Mouse (Mus musculus) kidney, embryonic 16.5 days (tissue): ENCODE measurements at regions not wholly inside any gene's neighbourhood (a gene's known extent, or its start where the extent isn't known, plus 50 kb on each side); places are given as distances from the start of the nearest gene placed in this dataset.
"Not testable (repeated sequence)": the region's sequence is repeated elsewhere in the genome, so short reads cannot be mapped to it uniquely, and the experiment has no call there.

Experiments
- ATAC-seq: fragments of 200-750 bp; cut with Nextera tagmentation; 2 replicates; pipeline ENCODE4 v1.8.0; 2017; ENCODE audit warnings: moderate TSS enrichment; ENCODE audit not compliant: low FRiP score, low TSS enrichment
- H3K27ac ChIP-seq: fragments of 300-500 bp; sonication (generic); 2 replicates; pipeline ENCODE4 v1.5.1; 2014; ENCODE audit warnings: low read length
- H3K27me3 ChIP-seq: fragments of 300-500 bp; sonication (generic); 2 replicates; pipeline ENCODE4 v1.6.1; 2014; ENCODE audit warnings: low read length, control low read depth, mixed read lengths; ENCODE audit not compliant: insufficient read depth
- H3K36me3 ChIP-seq: fragments of 300-500 bp; sonication (generic); 2 replicates; pipeline ENCODE4 v1.6.1; 2014; ENCODE audit warnings: low read length, control low read depth, mixed read lengths; ENCODE audit not compliant: insufficient read depth
- H3K4me1 ChIP-seq: fragments of 300-500 bp; sonication (generic); 2 replicates; pipeline ENCODE4 v1.6.1; 2014; ENCODE audit warnings: low read length, control low read depth, mixed read lengths; ENCODE audit not compliant: insufficient read depth
- H3K4me2 ChIP-seq: fragments of 300-500 bp; sonication (generic); replicated peaks from 2 replicates; pipeline ENCODE4 v1.6.1; 2014; ENCODE audit warnings: low read depth, low read length
- H3K4me3 ChIP-seq: fragments of 300-500 bp; sonication (generic); 2 replicates; pipeline ENCODE4 v1.5.1; 2014; ENCODE audit warnings: mild to moderate bottlenecking, low read length
- H3K9ac ChIP-seq: fragments of 300-500 bp; sonication (generic); replicated peaks from 2 replicates; pipeline ENCODE4 v1.6.1; 2014; ENCODE audit warnings: low read length
- H3K9me3 ChIP-seq: fragments of 300-500 bp; sonication (generic); 2 replicates; pipeline ENCODE4 v1.6.1; 2016; ENCODE audit warnings: low read length, control low read depth
- WGBS: fragments of 180-500 bp; shearing (Covaris S2); extraction: QIAGEN DNeasy Blood & Tissue Kit; methylation state at CpG from one replicate; pipeline ENCODE4 v1.1.7; 2014; 5-methylcytosine and 5-hydroxymethylcytosine counted together

DNA sequence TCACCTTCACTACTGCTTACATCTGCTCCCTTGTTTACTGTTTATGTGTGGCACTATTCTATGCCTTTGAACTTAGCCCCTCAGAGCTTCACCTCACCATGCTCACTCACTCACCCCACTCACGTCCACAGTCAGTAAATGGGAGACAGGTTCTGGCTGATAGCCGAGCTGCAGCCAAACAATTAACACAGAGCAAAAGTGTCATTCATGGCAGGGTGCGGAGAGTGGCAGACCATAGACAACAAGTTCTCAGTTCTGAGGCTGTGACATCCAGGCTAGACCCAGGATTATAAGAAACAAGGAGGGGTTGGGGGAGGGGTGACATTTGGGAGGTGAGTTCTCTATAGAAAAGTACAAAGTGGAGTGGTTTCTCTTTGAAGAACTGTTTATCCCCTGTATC is 967.5 kb downstream of the Bcl11a start:
- 39% methylated on average over 3 of the region's 3 CpGs for WGBS
- Histone ChIP-seq H3K27ac (no peak overlapping the region), H3K36me3 (no peaks in the 10 kb centered on the region), H3K9me3 (no peaks in the 10 kb centered on the region), H3K4me1 (no peaks in the 10 kb centered on the region), H3K4me3 (no peak overlapping the region), H3K9ac (no peak overlapping the region), H3K27me3 (no peaks in the 10 kb centered on the region), H3K4me2 (no peak overlapping the region)
- ATAC-seq, result no peak

GRCm38 (mm10) chr11:25045977-25046376 is 968.1 kb downstream of the Bcl11a start:
- no peak overlapping the region for H3K27ac ChIP-seq
- ATAC-seq, result no peak
- H3K4me3 ChIP-seq, result no peak overlapping the region
- no peak overlapping the region for H3K9ac ChIP-seq
- no peak overlapping the region for H3K4me2 ChIP-seq
- H3K9me3 ChIP-seq, result no peaks in the 10 kb centered on the region
- H3K36me3 ChIP-seq, result no peaks in the 10 kb centered on the region
- H3K4me1 ChIP-seq, result no peaks in the 10 kb centered on the region
- 56% methylated on average over 7 of the region's 7 CpGs for whole genome bisulfite sequencing
- no peaks in the 10 kb centered on the region for H3K27me3 ChIP-seq

- Histone ChIP-seq H3K9me3 (no peaks in the 10 kb centered on the region), H3K27me3 (no peaks in the 10 kb centered on the region), H3K9ac (no peak overlapping the region), H3K4me1 (peaks cover 5% of the 10 kb centered on the region; the same call in 1 of the 2 replicates), H3K27ac (no peak overlapping the region), H3K4me2 (no peak overlapping the region), H3K36me3 (no peaks in the 10 kb centered on the region), H3K4me3 (no peak overlapping the region)
- WGBS, result 71% methylated on average over 2 of the region's 2 CpGs
- ATAC-seq, result no peak
Observed at GRCm38 (mm10) chr11:25055698-25056097, 977.8 kb downstream of the Bcl11a start.

DNA sequence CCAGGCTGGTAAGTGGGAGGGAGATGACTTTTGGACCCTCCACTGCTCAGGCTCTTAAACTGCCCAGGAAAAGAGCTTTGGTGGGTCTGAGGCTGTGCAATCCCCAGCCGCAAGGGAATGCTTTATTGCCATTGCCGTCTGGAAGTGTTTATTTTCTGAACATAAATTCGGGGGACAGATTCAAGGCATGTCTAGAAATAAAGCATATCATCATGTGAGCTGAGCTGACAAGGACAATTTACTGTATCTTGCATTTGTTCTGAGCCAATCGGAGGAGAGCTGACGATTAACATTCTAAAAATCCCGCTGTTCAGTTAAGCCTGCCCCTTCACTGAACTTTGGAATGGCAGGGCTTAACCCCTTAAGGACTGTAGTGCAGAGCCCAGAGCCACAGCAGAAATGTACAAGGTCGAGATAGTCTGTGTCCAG is 979.3 kb downstream of the Bcl11a start:
- H3K4me2 ChIP-seq, result peak overlapping the region; percentile 34
- no peak overlapping the region for H3K4me3 ChIP-seq
- H3K9ac ChIP-seq, result no peak overlapping the region
- no peaks in the 10 kb centered on the region for H3K36me3 ChIP-seq
- ATAC-seq, result peak; percentile 95
- H3K4me1 ChIP-seq, result peaks cover 5% of the 10 kb centered on the region; the same call in 1 of the 2 replicates
- no peaks in the 10 kb centered on the region for H3K9me3 ChIP-seq
- 4% methylated on average over 7 of the region's 7 CpGs for WGBS
- H3K27ac ChIP-seq, result peak overlapping the region; percentile 35; the same call in 1 of the 2 replicates
- no peaks in the 10 kb centered on the region for H3K27me3 ChIP-seq

GRCm38 (mm10) chr11:25057543-25057942 is 979.7 kb downstream of the Bcl11a start:
- peak; percentile 87 for ATAC-seq
- no peaks in the 10 kb centered on the region for H3K36me3 ChIP-seq
- peak overlapping the region; percentile 34 for H3K4me2 ChIP-seq
- no peak overlapping the region for H3K9ac ChIP-seq
- no peaks in the 10 kb centered on the region for H3K9me3 ChIP-seq
- no peak overlapping the region for H3K4me3 ChIP-seq
- H3K4me1 ChIP-seq, result peaks cover 5% of the 10 kb centered on the region; the same call in 1 of the 2 replicates
- H3K27me3 ChIP-seq, result no peaks in the 10 kb centered on the region
- peak overlapping the region; percentile 35; the same call in 1 of the 2 replicates for H3K27ac ChIP-seq
- WGBS, result 16% methylated on average over 2 of the region's 2 CpGs

GRCm38 (mm10) chr11:25063042-25063441 is 985.2 kb downstream of the Bcl11a start:
- H3K9me3 ChIP-seq, result no peaks in the 10 kb centered on the region
- no peaks in the 10 kb centered on the region for H3K4me1 ChIP-seq
- H3K27me3 ChIP-seq, result no peaks in the 10 kb centered on the region
- no peak overlapping the region for H3K4me3 ChIP-seq
- ATAC-seq, result no peak
- no peaks in the 10 kb centered on the region for H3K36me3 ChIP-seq
- no peak overlapping the region for H3K4me2 ChIP-seq
- WGBS, result 47% methylated on average over 4 of the region's 4 CpGs
- no peak overlapping the region for H3K27ac ChIP-seq
- no peak overlapping the region for H3K9ac ChIP-seq

DNA sequence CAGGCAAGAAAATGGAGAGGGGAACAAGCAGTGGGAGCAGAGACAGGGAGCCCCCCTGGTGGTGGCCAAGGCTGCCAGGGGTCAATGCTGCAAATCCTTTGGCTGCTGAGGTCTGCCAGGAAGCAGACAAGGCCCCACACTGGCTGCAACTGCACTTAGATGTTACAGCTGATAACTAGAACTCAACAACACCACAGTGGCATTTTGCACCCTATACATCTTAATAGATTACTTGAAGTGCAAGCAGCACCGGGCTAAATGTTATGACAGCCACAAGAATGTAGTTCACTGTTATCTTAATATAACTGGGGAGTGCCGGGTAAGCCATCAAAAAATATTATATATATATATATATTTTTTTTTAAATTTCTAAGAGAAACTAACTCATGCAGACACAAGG is 986.1 kb downstream of the Bcl11a start:
- H3K4me2 ChIP-seq, result no peak overlapping the region
- H3K27me3 ChIP-seq, result no peaks in the 10 kb centered on the region
- no peak overlapping the region for H3K9ac ChIP-seq
- H3K27ac ChIP-seq, result no peak overlapping the region
- no peak for ATAC-seq
- H3K36me3 ChIP-seq, result no peaks in the 10 kb centered on the region
- no peak overlapping the region for H3K4me3 ChIP-seq
- 54% methylated on average over 2 of the region's 2 CpGs for WGBS
- no peaks in the 10 kb centered on the region for H3K4me1 ChIP-seq
- H3K9me3 ChIP-seq, result no peaks in the 10 kb centered on the region

DNA sequence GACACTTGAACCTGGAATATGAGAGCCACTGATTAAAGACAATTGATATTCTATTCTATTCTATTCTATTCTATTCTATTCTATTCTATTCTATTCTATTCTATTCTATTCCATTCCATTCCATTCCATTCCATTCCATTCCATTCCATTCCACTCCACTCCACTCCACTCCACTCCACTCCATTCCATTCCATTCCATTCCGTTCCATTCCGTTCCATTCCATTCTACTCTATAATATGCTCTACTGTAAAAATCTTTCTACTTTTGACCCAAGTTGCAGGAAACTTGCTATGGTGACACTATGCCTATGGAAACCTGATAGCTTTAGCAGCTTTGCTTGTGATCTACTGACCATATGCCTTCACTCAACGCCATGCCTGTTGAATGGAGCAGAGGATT is 1022.1 kb downstream of the Bcl11a start:
- not testable (repeated sequence) for H3K9ac ChIP-seq, ATAC-seq, H3K9me3 ChIP-seq, H3K4me2 ChIP-seq, H3K36me3 ChIP-seq, H3K4me3 ChIP-seq, H3K27ac ChIP-seq, H3K27me3 ChIP-seq, H3K4me1 ChIP-seq
- WGBS, result 91% methylated on average over 3 of the region's 3 CpGs

GRCm38 (mm10) chr11:25104432-25104831 is 1026.6 kb downstream of the Bcl11a start:
- Histone ChIP-seq H3K9ac (no peak overlapping the region), H3K27ac (no peak overlapping the region), H3K27me3 (no peaks in the 10 kb centered on the region), H3K9me3 (no peaks in the 10 kb centered on the region), H3K4me1 (no peaks in the 10 kb centered on the region), H3K36me3 (no peaks in the 10 kb centered on the region), H3K4me2 (no peak overlapping the region), H3K4me3 (no peak overlapping the region)
- 47% methylated on average over 8 of the region's 8 CpGs for WGBS
- no peak for ATAC-seq

- Histone ChIP-seq H3K9me3 (no peaks in the 10 kb centered on the region), H3K27me3 (no peaks in the 10 kb centered on the region), H3K4me2 (no peak overlapping the region), H3K36me3 (no peaks in the 10 kb centered on the region), H3K9ac (no peak overlapping the region), H3K4me1 (no peaks in the 10 kb centered on the region), H3K27ac (no peak overlapping the region), H3K4me3 (no peak overlapping the region)
- WGBS, result 34% methylated on average over 2 of the region's 2 CpGs
- peak; percentile 59; the same call in 1 of the 2 replicates for ATAC-seq
Observed at GRCm38 (mm10) chr11:25124458-25124857, 1046.6 kb downstream of the Bcl11a start.
